Mouse (Mus musculus) spleen, adult 18-20 months (tissue): Measurements from ENCODE around the gene Rabl6.

ENCODE experiments used
- DNase-seq, 2 experiments: peaks; one replicate each; pipeline ENCODE4 v3.0.0; 2022; ENCODE audit warnings: mixed read lengths in 2 of 2

Gene Rabl6

DNA sequence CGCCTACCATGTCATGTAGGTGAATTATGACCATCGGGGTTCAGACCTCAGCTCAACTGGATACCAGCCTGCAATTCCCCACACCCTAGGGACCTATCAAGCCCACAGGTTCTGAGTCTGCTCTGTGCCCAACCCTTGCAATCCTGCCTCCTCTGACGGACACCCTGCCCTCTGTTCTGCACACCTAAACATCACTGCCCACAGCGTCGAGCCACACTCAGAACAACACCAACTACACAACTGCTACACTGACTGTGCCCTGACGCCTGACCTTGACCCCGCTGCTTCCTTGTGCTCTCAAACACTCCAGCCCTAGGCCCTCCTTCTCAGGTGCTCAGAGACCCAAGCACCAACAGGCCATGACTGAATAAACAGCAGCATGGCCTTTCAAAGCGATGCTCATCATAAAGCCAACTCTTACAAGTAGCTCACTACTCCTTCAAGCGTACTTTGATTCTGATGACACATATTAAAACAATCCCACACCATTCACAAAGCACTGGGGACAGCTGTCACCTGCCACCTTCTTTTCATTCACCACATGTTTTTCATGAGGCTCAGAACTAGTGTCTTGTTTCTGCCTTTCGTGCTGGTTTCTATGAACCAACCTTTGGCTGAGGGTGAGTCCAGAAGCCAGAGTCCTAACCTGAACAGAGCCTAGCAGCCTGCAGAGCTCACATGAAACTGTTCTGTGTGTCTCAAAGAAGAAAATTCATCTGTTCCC lies 66.5 kb downstream of the Rabl6 start:
- DNase-seq: no peak

GRCm38 (mm10) chr2:25540541-25540948 lies 67.8 kb downstream of the Rabl6 start:
- DNase-seq: no peak

DNA sequence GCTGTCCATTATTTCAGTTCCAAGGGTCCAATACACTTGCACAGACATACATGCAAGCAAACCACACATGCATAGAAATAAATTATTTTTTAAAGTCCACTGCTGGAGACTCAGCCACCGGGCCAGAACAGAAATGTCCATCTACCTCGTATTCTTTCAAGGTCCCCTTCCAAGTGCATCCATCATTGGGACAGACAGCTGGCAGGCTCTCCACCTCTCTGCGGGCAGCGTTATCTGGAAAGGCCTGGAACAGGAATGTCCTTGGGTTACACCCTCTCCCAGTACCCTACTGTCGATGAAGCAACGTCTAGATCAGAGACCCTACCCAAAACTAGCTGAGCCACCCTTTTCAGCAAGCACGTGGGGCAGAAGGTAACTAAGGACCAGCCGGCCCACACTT lies 71.8 kb downstream of the Rabl6 start:
- no peak for DNase-seq

DNA sequence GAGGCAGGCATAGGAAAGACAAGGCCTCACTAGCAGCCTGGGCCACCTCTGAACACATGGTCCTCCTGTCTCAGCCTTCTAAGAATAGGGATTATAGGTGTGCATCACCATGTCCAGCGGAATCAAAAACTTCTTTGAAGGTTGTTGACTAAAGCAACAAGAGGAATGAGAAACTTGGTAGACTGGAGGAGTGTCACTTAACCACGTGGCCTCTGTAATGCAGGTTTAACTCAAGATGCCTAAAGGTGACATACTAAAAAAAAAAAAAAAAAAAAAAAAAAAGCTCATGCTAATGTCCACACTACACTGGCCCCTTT lies 73.5 kb downstream of the Rabl6 start:
- DNase-seq: no peak

DNA sequence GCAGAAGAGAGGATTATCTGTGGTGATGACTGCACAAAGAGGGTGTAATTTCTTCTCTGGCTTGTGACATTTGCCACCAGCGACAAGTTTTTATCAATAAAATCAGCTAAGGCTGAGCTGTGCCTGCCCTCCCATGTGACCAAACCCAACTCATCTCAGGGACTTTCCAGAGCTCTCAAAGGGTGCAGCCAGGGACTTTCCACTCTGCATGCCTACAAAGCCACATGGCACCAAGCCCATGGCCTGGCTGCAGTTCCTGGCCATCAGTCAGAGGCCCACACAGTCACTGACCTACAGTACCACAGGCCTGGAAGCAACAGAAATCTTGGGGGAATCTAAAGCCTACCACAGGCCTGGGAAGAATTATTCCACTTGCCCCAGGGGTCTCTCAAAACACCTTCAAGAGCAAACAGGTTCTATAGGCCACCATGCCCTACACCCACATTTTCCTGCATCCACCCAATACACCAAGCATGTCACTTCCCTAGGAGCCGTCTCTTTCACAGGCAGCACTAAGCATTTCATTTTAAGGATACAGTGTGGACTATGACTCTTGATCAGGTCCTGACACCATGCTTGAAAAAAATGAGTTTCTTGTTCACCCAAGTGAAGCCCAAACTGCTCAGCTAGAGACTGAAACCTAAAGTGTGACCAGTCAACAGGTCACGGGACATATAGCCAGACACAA lies 74.0 kb downstream of the Rabl6 start:
- DNase-seq: peak; percentile 64 to 72

DNA sequence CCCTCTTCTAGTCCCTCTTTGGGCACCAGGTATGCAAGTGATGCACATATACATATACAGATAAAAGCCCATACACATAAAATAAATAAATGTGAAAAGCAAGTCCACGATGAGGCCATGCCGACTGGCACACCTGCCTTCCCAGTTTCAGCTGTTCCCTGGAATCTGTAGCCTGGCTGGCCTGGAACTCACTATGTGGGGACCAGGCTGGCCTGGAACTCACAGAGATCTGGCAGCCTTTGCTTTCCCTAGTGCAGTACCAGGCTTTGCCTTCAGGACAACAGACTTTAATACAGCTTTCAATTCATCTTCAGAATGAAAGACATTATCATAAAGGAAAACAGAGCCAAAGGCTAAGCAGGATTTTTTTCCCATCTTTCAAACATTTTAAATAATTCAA lies 74.6 kb downstream of the Rabl6 start:
- no peak for DNase-seq
